Mouse (Mus musculus) ES-CJ7 (cell line): Measurements from ENCODE around the gene Ets1.

Source experiments
- DNase-seq: peaks from one replicate; pipeline ENCODE4 v3.0.0; 2011; ENCODE audit warnings: low read depth, low spot score

Ets1 gene

GRCm38 (mm10) chr9:32635627-32636385 is at the start of gene Ets1:
TSS of gene Ets1 (plus strand) at chr9:32636221.
- DNase-seq: peak; percentile 28

DNA sequence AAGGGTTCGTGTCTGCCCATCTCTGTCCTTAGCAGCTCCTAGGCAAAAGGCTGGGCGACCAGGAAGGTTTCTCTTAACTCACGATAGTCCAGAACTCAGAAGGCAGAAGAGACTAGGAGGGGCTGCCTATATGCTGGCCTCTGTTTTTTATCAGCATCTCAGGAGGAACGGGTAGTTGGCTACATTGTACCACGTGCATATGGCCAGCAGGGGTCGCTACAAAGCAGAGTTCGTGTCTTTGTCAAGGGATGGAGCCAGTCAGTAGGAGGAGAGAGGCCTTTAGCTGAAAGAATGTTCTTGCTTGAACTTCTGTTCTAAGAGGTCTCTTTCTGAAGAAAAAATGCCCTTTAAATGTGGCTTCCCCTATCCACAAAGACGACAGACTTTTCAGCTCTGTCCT is 46.1 kb upstream of the Ets1 start:
- peak; percentile 77 for DNase-seq

DNA sequence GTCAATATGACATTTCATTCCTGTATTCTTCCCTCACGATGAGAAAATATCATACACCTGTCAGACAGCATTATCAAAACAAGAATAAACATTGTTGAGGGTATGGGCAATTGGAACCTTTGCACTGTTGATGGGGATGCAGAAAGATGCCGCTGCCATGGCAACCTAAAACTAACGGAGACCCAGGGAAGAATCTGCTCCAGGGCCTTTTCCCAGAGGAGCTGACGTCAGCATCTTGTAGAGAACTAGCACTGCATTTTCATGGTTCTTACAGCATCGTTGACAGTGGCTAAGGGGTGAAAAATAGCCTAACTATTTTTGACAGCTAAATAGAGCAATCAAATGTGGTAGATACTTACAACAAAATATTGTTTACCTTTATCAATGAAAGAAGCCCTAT is 45.5 kb upstream of the Ets1 start:
- no peak for DNase-seq

- DNase-seq: peak; percentile 81
Observed at GRCm38 (mm10) chr9:32591732-32592582, 44.1 kb upstream of the Ets1 start.

GRCm38 (mm10) chr9:32592583-32592890 is 43.5 kb upstream of the Ets1 start:
- no peak for DNase-seq

GRCm38 (mm10) chr9:32593816-32594215 is 42.2 kb upstream of the Ets1 start:
- DNase-seq: no peak

- DNase-seq: no peak
Observed at GRCm38 (mm10) chr9:32594346-32594745, 41.7 kb upstream of the Ets1 start.

- no peak for DNase-seq
Observed at GRCm38 (mm10) chr9:32595076-32595820, 40.8 kb upstream of the Ets1 start.

DNA sequence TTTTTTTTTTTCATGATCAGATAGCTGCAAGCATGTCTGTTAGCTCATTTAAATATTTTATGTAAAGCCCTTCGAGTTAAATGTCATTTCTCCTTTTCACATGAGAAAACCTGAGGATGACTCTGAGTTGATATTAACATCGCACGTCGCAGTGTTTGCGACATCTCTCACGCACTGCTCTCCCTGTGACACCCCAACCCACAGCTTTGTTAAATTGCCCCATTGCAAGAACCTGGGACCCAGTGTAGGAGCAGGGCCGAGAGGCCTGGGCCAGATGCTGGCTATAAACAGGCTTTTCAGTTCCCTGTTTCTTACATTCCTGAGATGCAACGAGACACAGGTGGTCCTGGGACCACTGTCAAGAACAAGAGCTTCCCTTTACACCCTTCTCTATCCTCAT is 39.7 kb upstream of the Ets1 start:
- no peak for DNase-seq

DNA sequence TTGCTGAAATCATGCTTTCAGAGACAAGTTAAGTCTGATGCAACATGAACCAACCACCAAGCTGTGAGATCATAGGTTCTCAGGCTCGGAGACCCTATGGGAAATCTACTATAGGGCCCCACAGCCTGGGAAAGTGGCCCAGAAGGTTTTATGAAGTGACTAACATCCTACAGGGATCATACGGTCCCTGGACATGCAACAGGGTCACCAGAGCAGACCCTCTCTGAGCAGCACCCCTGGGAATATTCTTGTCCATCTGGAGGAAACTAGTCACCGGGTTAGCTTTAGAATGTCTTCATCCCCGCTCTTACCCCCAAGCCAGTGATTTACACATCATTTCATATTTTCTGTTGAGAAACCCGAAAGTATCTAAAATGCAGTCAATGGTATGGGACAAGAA is 34.1 kb upstream of the Ets1 start:
- DNase-seq: no peak

DNA sequence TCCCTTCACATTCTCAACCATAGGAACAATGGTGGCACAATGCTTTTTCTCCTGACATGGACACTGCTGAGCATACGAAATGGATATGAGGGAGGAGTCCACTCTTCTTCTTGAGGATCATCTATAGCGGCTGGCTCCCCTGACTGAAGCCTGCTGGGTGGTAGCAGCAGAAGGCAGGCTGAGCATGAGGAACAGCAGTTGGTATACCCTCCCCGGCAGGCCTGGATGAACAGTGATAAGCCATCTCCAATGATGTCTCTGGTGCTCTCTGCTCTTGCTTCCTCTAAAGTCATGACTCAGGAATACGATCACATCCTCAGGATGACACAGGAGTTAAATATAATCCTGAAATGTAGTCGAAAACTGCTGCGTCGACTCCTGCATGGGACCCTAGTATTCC is 32.9 kb upstream of the Ets1 start:
- no peak for DNase-seq

- peak; percentile 9 for DNase-seq
Observed at GRCm38 (mm10) chr9:32607218-32607617, 28.8 kb upstream of the Ets1 start.

DNA sequence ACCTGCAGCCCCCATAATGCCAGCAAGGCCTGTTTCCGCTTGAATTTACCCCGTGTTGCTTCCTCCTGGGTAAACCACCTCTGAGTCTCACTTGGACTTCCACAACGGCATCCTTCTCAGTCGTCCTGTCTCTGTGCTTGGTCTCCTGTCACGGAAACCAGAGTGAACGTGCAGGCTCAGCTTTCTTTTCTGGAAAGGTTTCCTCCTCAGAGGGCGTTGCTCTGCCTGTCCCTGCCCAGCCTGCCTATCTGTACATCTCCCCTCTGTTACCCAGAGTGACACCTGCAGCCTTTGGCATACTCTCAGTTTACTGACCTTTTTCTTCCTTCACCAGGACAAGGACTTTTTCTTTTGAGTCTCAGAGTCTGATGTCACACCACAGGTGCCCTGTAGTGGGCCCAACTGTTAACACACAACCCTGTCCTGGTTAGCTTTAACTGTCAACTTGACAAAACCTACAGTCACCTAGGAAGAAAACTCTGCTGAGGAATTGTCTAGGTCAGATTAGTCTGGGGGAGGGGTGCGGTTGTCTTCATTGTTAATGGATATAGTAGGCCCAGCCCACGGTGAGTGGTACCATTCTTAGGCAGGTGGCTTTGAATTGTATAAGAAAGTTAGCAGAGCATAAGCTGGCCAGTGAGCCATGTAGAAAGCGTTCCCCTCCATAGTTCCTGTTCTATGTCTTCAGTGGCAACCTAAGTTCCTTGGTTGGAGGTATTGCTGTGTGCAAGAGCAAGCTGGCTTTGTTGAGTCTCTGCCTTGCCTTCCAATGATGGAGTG is 27.0 kb upstream of the Ets1 start:
- no peak for DNase-seq

GRCm38 (mm10) chr9:32610218-32610617 is 25.8 kb upstream of the Ets1 start:
- no peak for DNase-seq

DNA sequence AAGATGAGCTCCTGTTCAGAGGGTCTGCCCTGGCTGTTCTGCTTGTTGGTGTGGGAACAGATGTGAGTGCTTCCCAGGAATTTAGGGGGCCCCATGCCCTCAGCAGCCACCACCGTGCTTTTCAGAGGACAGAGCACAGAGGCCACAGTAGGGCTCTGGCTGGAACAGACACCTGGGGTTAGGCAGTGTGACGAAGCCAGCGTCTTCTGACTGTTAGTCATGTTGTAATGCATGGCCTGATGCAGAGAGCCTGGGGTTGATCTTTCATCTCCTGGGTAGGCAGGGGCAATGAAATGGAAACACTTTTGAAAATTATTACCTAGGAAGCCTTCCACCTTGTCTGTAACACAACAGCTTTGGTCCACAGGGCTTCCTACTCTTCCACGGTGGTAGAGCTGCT is 25.4 kb upstream of the Ets1 start:
- DNase-seq: no peak

- DNase-seq: no peak
Observed at GRCm38 (mm10) chr9:32611340-32611739, 24.7 kb upstream of the Ets1 start.

DNA sequence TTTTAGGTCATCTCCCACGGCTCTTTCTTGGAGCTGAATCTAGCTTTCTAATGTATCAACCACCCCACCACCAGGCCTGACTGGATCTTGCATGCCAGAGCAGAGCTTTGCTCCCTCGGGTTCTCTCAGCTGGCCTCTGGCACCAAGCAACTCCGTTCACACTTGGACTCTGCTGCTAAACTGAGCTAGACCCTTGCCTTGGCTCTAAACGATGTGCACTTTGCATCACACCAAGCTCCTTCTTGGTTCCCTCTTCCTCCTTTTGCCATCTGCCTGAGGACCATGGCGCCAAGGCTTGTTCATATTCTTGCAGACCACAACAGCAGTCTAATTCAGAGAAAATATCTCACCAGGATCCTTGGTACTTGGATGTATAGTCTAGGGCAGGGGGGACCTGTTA is 23.6 kb upstream of the Ets1 start:
- no peak for DNase-seq

- no peak for DNase-seq
Observed at GRCm38 (mm10) chr9:32612861-32613421, 23.1 kb upstream of the Ets1 start.

- no peak for DNase-seq
Observed at GRCm38 (mm10) chr9:32614191-32614590, 21.8 kb upstream of the Ets1 start.

DNA sequence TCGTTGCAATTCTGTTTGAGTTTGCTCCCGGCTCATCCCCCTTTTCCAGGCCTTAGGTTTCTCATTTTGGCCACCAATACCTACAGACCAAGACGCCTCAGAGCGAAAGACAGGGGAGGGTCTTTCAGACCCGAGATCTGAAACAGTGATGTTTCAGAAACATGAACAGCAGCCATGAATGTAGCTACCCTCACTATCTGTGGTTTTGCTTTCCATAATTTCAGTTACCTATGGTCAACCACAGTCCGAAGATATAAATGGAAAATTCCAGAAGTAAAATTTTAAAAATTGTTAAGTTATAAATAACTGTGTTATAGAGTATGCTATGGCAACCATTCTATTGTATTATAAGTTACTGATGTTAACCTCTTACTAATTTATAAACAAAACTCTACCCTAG is 20.6 kb upstream of the Ets1 start:
- DNase-seq: no peak

DNA sequence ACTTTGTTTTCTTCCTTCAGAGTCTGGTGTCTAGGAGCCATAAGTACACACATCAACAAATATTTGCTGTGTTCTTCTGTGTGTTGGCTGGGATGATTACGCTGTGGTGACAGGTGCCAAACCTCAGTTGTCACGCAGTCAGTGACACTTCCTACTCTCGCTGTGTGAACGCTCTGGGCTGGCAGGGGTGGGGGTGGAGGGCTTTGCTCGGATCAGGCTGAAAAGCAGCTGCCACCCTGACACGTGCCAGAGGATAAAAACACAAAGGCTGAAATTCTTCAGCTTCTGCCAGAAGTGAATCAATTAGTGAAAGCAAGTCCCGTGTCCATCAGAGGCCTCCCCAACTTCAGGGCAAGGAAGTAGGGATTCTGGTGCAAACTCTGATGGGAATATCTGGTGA is 20.0 kb upstream of the Ets1 start:
- no peak for DNase-seq
